Mouse (Mus musculus) heart, embryonic 11.5 days (tissue): Measurements from ENCODE around the gene Gm10696. TPM values are rescaled to one million over a fixed set of nuclear protein-coding genes. Genes with fewer than 3 reads are reported as not detected.
"Not testable (repeated sequence)": the region's sequence is repeated elsewhere in the genome, so short reads cannot be mapped to it uniquely, and the experiment has no call there.

Experiments used
- ATAC-seq: fragments of 200-750 bp; cut with Nextera tagmentation; replicated peaks from 2 replicates; pipeline ENCODE4 v1.8.0; 2017; ENCODE audit warnings: moderate library complexity; ENCODE audit not compliant: insufficient number of reproducible peaks, low FRiP score, low TSS enrichment
- H3K27ac ChIP-seq: fragments of 300-500 bp; sonication (generic); 2 replicates; pipeline ENCODE4 v1.5.1; 2014; ENCODE audit warnings: mild to moderate bottlenecking, low read depth, low read length
- H3K27me3 ChIP-seq: fragments of 300-500 bp; sonication (generic); 2 replicates; pipeline ENCODE4 v1.6.1; 2014; ENCODE audit warnings: mild to moderate bottlenecking, low read length, mixed read lengths; ENCODE audit not compliant: control insufficient read depth, insufficient read depth
- H3K36me3 ChIP-seq: fragments of 300-500 bp; sonication (generic); 2 replicates; pipeline ENCODE4 v1.6.1; 2014; ENCODE audit warnings: mild to moderate bottlenecking, low read length, moderate library complexity, mixed read lengths; ENCODE audit not compliant: control insufficient read depth, insufficient read depth
- H3K4me1 ChIP-seq: fragments of 300-500 bp; sonication (generic); 2 replicates; pipeline ENCODE4 v1.6.1; 2014; ENCODE audit warnings: low read length; ENCODE audit not compliant: control insufficient read depth, insufficient read depth
- H3K4me2 ChIP-seq: fragments of 300-500 bp; sonication (generic); 2 replicates; pipeline ENCODE4 v1.6.1; 2014; ENCODE audit warnings: mild to moderate bottlenecking, moderate library complexity
- H3K4me3 ChIP-seq: fragments of 300-500 bp; sonication (generic); 2 replicates; pipeline ENCODE4 v1.5.1; 2014; ENCODE audit warnings: low read depth, low read length
- H3K9ac ChIP-seq: fragments of 300-500 bp; sonication (generic); 2 replicates; pipeline ENCODE4 v1.6.1; 2014; ENCODE audit warnings: mild to moderate bottlenecking, low read depth, low read length, moderate library complexity
- H3K9me3 ChIP-seq: fragments of 300-500 bp; sonication (generic); replicated peaks from 2 replicates; pipeline ENCODE4 v1.6.1; 2016; ENCODE audit warnings: low read length; ENCODE audit not compliant: control insufficient read depth
- WGBS: fragments of 180-500 bp; shearing (Covaris S2); extraction: QIAGEN DNeasy Blood & Tissue Kit; methylation state at CpG from one replicate; pipeline ENCODE4 v1.1.7; 2014; ENCODE audit not compliant: insufficient replicate concordance; 5-methylcytosine and 5-hydroxymethylcytosine counted together
- polyA plus RNA-seq: library from polyadenylated mRNA; unstranded; fragments of >200 nt; fragmentation: Nextera tagmentation; extraction: Ambion mirVana; gene quantifications from 2 replicates; pipeline ENCODE4 v1.2.1, GENCODE M21; 2014

Gene Gm10696
- not detected in 2 replicates for polyA plus RNA-seq

DNA sequence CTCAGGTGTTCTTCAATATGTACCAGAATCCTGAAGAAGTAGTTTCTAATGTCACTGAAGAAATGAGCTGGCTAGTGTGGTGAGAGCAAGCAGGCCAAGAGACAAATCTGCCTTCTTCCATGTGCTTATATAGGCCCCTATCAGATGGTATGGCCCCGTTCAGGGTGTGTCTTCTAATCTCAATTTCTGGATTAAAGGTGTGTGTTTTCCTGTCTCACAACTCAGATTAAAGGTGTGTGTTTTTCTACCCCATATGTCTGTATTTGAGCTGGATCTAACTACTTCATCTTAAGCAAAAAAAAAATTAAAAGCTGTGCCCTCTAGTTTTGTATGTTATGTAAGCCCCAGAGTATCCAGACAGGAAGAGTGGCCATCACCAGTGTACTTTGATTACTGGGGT, at the start of gene Gm10696:
Gm10696 (minus strand) TSS at position 101 of the 400 bp plus-strand sequence.
- H3K27me3 ChIP-seq, H3K4me3 ChIP-seq, H3K9me3 ChIP-seq, H3K9ac ChIP-seq, H3K4me1 ChIP-seq, H3K36me3 ChIP-seq, ATAC-seq, H3K4me2 ChIP-seq, H3K27ac ChIP-seq: not testable (repeated sequence)
- 74% methylated on average over 1 of the region's 1 CpGs for WGBS

DNA sequence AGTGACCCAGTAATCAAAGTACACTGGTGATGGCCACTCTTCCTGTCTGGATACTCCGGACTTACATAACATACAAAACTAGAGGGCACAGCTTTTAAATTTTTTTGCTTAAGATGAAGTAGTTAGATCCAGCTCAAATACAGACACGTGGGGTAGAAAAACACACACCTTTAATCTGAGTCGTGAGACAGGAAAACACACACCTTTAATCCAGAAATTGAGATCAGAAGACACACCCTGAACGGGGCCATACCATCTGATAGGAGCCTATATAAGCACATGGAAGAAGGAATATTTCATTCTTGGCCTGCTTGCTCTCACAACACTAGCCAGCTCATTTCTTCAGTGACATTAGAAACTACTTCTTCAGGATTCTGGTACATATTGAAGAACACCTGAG, 18.4 kb upstream of the Gm10696 start, which contains the start of gene Gm5286:
Gm5286 (plus strand) TSS at position 301 of the 400 bp plus-strand sequence.
- not testable (repeated sequence) for H3K36me3 ChIP-seq, H3K4me3 ChIP-seq, ATAC-seq, H3K27me3 ChIP-seq, H3K4me2 ChIP-seq, H3K4me1 ChIP-seq, H3K9ac ChIP-seq, H3K9me3 ChIP-seq, H3K27ac ChIP-seq
- WGBS = 86% methylated on average over 1 of the region's 4 CpGs

DNA sequence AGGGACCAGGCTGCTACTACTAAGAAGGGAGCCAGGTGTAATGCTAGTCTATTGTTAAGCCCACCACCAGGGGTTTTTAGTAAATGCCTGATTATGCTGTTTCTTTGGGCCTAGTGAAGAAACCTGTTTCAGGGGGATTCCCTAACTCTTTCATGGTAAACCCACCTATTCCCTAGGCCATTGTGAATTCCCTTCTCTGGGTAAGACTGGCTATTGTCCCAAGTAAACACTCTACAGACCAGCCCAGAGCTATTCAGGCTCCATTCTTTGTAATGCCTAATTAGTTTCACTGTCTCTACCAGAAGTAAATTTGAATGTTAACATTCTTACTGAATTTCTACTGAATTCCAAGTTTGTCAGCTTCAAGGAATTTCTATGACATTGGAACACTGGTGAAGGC, 10.6 kb downstream of the Gm10696 start:
- not testable (repeated sequence) for H3K4me1 ChIP-seq, H3K4me2 ChIP-seq, H3K27ac ChIP-seq, H3K27me3 ChIP-seq, H3K9me3 ChIP-seq, H3K9ac ChIP-seq, H3K4me3 ChIP-seq, H3K36me3 ChIP-seq, ATAC-seq

Other genes starting within 250 kb of the Gm10696 start
- not detected in 2 replicates for gene Gm9117, start 234.7 kb downstream of the Gm10696 start, polyA plus RNA-seq
- gene Tdpoz5, start 216.9 kb downstream of the Gm10696 start, polyA plus RNA-seq = not detected in 2 replicates
- gene Gm9125, start 123.3 kb downstream of the Gm10696 start, polyA plus RNA-seq = not detected in 2 replicates
- not detected in 2 replicates for gene Gm10697, start 105.5 kb downstream of the Gm10696 start, polyA plus RNA-seq
- gene Gm5286, start 18.5 kb upstream of the Gm10696 start, polyA plus RNA-seq = not detected in 2 replicates
- not detected in 2 replicates for gene Gm4778, start 85.8 kb upstream of the Gm10696 start, polyA plus RNA-seq
- 11.8 and 12.5 TPM in 2 replicates for gene Them4, start 131.9 kb upstream of the Gm10696 start, polyA plus RNA-seq
- 0.17 TPM in 1 of 2 replicates, not detected in the other for gene Them5, start 163.9 kb upstream of the Gm10696 start, polyA plus RNA-seq
- 0.59 and 0.89 TPM in 2 replicates for gene C2cd4d, start 184.2 kb upstream of the Gm10696 start, polyA plus RNA-seq
- 0.41 and 0.44 TPM in 2 replicates for gene Rorc, start 194.6 kb upstream of the Gm10696 start, polyA plus RNA-seq
- not detected in 2 replicates for gene Lingo4, start 220.3 kb upstream of the Gm10696 start, polyA plus RNA-seq
- gene Tdrkh, start 235.1 kb upstream of the Gm10696 start, polyA plus RNA-seq = 8.4 and 8.7 TPM in 2 replicates